Mouse (Mus musculus) MEL (cell line): ENCODE results near the gene Pan2. TPM values are rescaled to one million over a fixed set of nuclear protein-coding genes. Genes with fewer than 3 reads are reported as not detected.
A peak's percentile ranks its signal among the peaks of the same experiment; 100 is the strongest.

Source experiments
- DNase-seq: peaks from one replicate; pipeline ENCODE4 v3.0.0; 2011; ENCODE audit warnings: low read depth, low spot score
- H3K27ac ChIP-seq: 2 replicates; pipeline ENCODE4 v1.5.1; 2012; ENCODE audit warnings: low read depth, mild to moderate bottlenecking, control low read depth, low read length, moderate library complexity; ENCODE audit not compliant: control insufficient read depth
- H3K27me3 ChIP-seq, 2 experiments: fragments of 150-350 bp in 1 of 2; sonication (generic) in 1 of 2; 2 replicates each; pipeline ENCODE4 v1.6.1; 2012; ENCODE audit warnings: low read length in 2 of 2, mild to moderate bottlenecking in 2 of 2, improper control_type of control experiment in 1 of 2, moderate library complexity in 1 of 2; ENCODE audit not compliant: insufficient read depth in 2 of 2, control insufficient read depth in 1 of 2
- H3K36me3 ChIP-seq, 2 experiments: 2 replicates each; pipeline ENCODE4 v1.6.1; 2012 to 2014; ENCODE audit warnings: low read length in 2 of 2, improper control_type of control experiment in 1 of 2, inconsistent platforms in 1 of 2, mild to moderate bottlenecking in 1 of 2; ENCODE audit not compliant: insufficient read depth in 2 of 2, control insufficient read depth in 1 of 2
- H3K4me1 ChIP-seq, 2 experiments: fragments of 150-350 bp in 1 of 2; sonication (generic) in 1 of 2; 2 replicates each; pipeline ENCODE4 v1.6.1; 2012; ENCODE audit warnings: low read length in 2 of 2, improper control_type of control experiment in 1 of 2, mild to moderate bottlenecking in 1 of 2; ENCODE audit not compliant: insufficient read depth in 2 of 2, control insufficient read depth in 1 of 2
- H3K4me3 ChIP-seq, 2 experiments: fragments of 150-350 bp in 1 of 2; sonication (generic) in 1 of 2; 2 replicates each; pipeline ENCODE4 v1.5.1; 2012; ENCODE audit warnings: low read depth in 2 of 2, low read length in 2 of 2, mild to moderate bottlenecking in 2 of 2, moderate library complexity in 2 of 2, control low read depth in 1 of 2, improper control_type of control experiment in 1 of 2; ENCODE audit not compliant: control insufficient read depth in 1 of 2, insufficient read depth in 1 of 2
- H3K79me2 ChIP-seq: 2 replicates; pipeline ENCODE4 v1.6.1; 2012; ENCODE audit warnings: mild to moderate bottlenecking, low read length, moderate library complexity; ENCODE audit not compliant: control insufficient read depth, poor library complexity, insufficient read depth
- H3K9ac ChIP-seq: 2 replicates; pipeline ENCODE4 v1.6.1; 2012; ENCODE audit warnings: low read depth, mild to moderate bottlenecking, control low read depth, low read length, moderate library complexity; ENCODE audit not compliant: control insufficient read depth, poor library complexity, severe bottlenecking
- H3K9me3 ChIP-seq: fragments of 150-350 bp; sonication (generic); replicated peaks from 2 replicates; pipeline ENCODE4 v1.6.1; 2012; ENCODE audit warnings: mild to moderate bottlenecking, low read length, improper control_type of control experiment, moderate library complexity; ENCODE audit not compliant: insufficient read depth
- CHD1 ChIP-seq: IDR thresholded peaks from 2 replicates; pipeline ENCODE4 v1.6.1; 2012; ENCODE audit warnings: low read depth, mild to moderate bottlenecking, inconsistent platforms, low read length, improper control_type of control experiment
- CHD2 ChIP-seq: IDR thresholded peaks from 2 replicates; pipeline ENCODE4 v1.6.1; 2011; ENCODE audit warnings: low read length, improper control_type of control experiment
- E2F4 ChIP-seq: IDR thresholded peaks from 2 replicates; pipeline ENCODE4 v1.6.1; 2011; ENCODE audit warnings: low read depth, low read length, improper control_type of control experiment, borderline replicate concordance
- ELF1 ChIP-seq: IDR thresholded peaks from 2 replicates; pipeline ENCODE4 v1.6.1; 2014; ENCODE audit warnings: low read depth, mild to moderate bottlenecking, inconsistent platforms, low read length, improper control_type of control experiment, moderate library complexity
- EP300 ChIP-seq, 2 experiments: IDR thresholded peaks; 2 replicates each; pipeline ENCODE4 v1.6.1; 2011; ENCODE audit warnings: improper control_type of control experiment in 2 of 2, low read length in 2 of 2, low read depth in 1 of 2, mild to moderate bottlenecking in 1 of 2
- ETS1 ChIP-seq: IDR thresholded peaks from 2 replicates; pipeline ENCODE4 v1.6.1; 2012; ENCODE audit warnings: low read depth, mild to moderate bottlenecking, inconsistent platforms, low read length, improper control_type of control experiment, moderate library complexity
- GATA1 ChIP-seq: IDR thresholded peaks from 2 replicates; pipeline ENCODE4 v1.6.1; 2011; ENCODE audit warnings: low read depth, low read length, improper control_type of control experiment
- HCFC1 ChIP-seq: IDR thresholded peaks from 2 replicates; pipeline ENCODE4 v1.6.1; 2012; ENCODE audit warnings: low read depth, mild to moderate bottlenecking, inconsistent platforms, low read length, improper control_type of control experiment, moderate library complexity
- JUND ChIP-seq: IDR thresholded peaks from 2 replicates; pipeline ENCODE4 v1.6.1; 2011; ENCODE audit warnings: low read depth, mild to moderate bottlenecking, improper control_type of control experiment, low read length
- KAT2A ChIP-seq: conservative IDR thresholded peaks from 2 replicates; pipeline ENCODE4 v1.6.1; 2012; ENCODE audit warnings: low read depth, low read length, improper control_type of control experiment, inconsistent platforms
- MAFK ChIP-seq: IDR thresholded peaks from 2 replicates; pipeline ENCODE4 v1.6.1; 2011; ENCODE audit warnings: low read depth, mild to moderate bottlenecking, low read length, improper control_type of control experiment, borderline replicate concordance
- MAX ChIP-seq: IDR thresholded peaks from 2 replicates; pipeline ENCODE4 v1.6.1; 2011; ENCODE audit warnings: low read length, improper control_type of control experiment
- MAZ ChIP-seq: IDR thresholded peaks from 2 replicates; pipeline ENCODE4 v1.6.1; 2012; ENCODE audit warnings: low read depth, mild to moderate bottlenecking, inconsistent platforms, low read length, improper control_type of control experiment
- MEF2A ChIP-seq: IDR thresholded peaks from 2 replicates; pipeline ENCODE4 v1.6.1; 2014; ENCODE audit warnings: low read depth, mild to moderate bottlenecking, inconsistent platforms, low read length, improper control_type of control experiment; ENCODE audit not compliant: poor library complexity, insufficient replicate concordance, severe bottlenecking; ENCODE audit errors: extremely low read depth
- MYB ChIP-seq: IDR thresholded peaks from 2 replicates; pipeline ENCODE4 v1.6.1; 2011; ENCODE audit warnings: mild to moderate bottlenecking, low read depth, low read length, improper control_type of control experiment
- MYC ChIP-seq: IDR thresholded peaks from 2 replicates; pipeline ENCODE4 v1.6.1; 2011; ENCODE audit warnings: low read depth, mild to moderate bottlenecking, low read length, improper control_type of control experiment, moderate library complexity
- NELFE ChIP-seq: IDR thresholded peaks from 2 replicates; pipeline ENCODE4 v1.6.1; 2011; ENCODE audit warnings: low read depth, low read length, improper control_type of control experiment
- NRF1 ChIP-seq: IDR thresholded peaks from 2 replicates; pipeline ENCODE4 v1.6.1; 2014; ENCODE audit warnings: low read depth, mild to moderate bottlenecking, inconsistent platforms, low read length, improper control_type of control experiment, moderate library complexity; ENCODE audit not compliant: poor library complexity, insufficient read depth, severe bottlenecking
- POLR2A ChIP-seq, 2 experiments: IDR thresholded peaks; 2 replicates each; pipeline ENCODE4 v1.6.1; 2011 to 2012; ENCODE audit warnings: low read length in 2 of 2, mild to moderate bottlenecking in 2 of 2, control low read depth in 1 of 2, improper control_type of control experiment in 1 of 2, low read depth in 1 of 2, moderate library complexity in 1 of 2; ENCODE audit not compliant: control insufficient read depth in 1 of 2, insufficient read depth in 1 of 2, poor library complexity in 1 of 2
- POLR2AphosphoS5 ChIP-seq: IDR thresholded peaks from 2 replicates; pipeline ENCODE4 v1.6.1; 2012; ENCODE audit warnings: low read depth, borderline replicate concordance, mild to moderate bottlenecking, inconsistent platforms, low read length, moderate library complexity, mixed read lengths
- RAD21 ChIP-seq: IDR thresholded peaks from 2 replicates; pipeline ENCODE4 v1.6.1; 2011; ENCODE audit warnings: mild to moderate bottlenecking, low read depth, low read length, improper control_type of control experiment
- RCOR1 ChIP-seq: IDR thresholded peaks from 2 replicates; pipeline ENCODE4 v1.6.1; 2012; ENCODE audit warnings: low read depth, mild to moderate bottlenecking, inconsistent platforms, low read length, improper control_type of control experiment
- SIN3A ChIP-seq: IDR thresholded peaks from 2 replicates; pipeline ENCODE4 v1.6.1; 2012; ENCODE audit warnings: low read length, improper control_type of control experiment, inconsistent platforms
- SMC3 ChIP-seq: IDR thresholded peaks from 2 replicates; pipeline ENCODE4 v1.6.1; 2011; ENCODE audit warnings: low read depth, low read length, improper control_type of control experiment
- TAL1 ChIP-seq: IDR thresholded peaks from 2 replicates; pipeline ENCODE4 v1.6.1; 2012; ENCODE audit warnings: mild to moderate bottlenecking, inconsistent platforms, low read length, moderate library complexity, mixed read lengths
- TCF12 ChIP-seq: IDR thresholded peaks from 2 replicates; pipeline ENCODE4 v1.6.1; 2014; ENCODE audit warnings: low read depth, mild to moderate bottlenecking, inconsistent platforms, low read length, improper control_type of control experiment, moderate library complexity
- USF1 ChIP-seq: IDR thresholded peaks from 2 replicates; pipeline ENCODE4 v1.6.1; 2014; ENCODE audit warnings: low read depth, mild to moderate bottlenecking, inconsistent platforms, low read length, improper control_type of control experiment, moderate library complexity
- USF2 ChIP-seq, 2 experiments: IDR thresholded peaks; 2 replicates each; pipeline ENCODE4 v1.6.1; 2011 to 2012; ENCODE audit warnings: improper control_type of control experiment in 2 of 2, low read length in 2 of 2, borderline replicate concordance in 1 of 2, inconsistent platforms in 1 of 2, low read depth in 1 of 2, mild to moderate bottlenecking in 1 of 2; ENCODE audit not compliant: insufficient read depth in 1 of 2
- ZC3H11A ChIP-seq: IDR thresholded peaks from 2 replicates; pipeline ENCODE4 v1.6.1; 2012; ENCODE audit warnings: low read depth, mild to moderate bottlenecking, inconsistent platforms, low read length, improper control_type of control experiment
- ZKSCAN1 ChIP-seq: IDR thresholded peaks from 2 replicates; pipeline ENCODE4 v1.6.1; 2012; ENCODE audit warnings: low read depth, mild to moderate bottlenecking, inconsistent platforms, low read length, improper control_type of control experiment, moderate library complexity
- ZMIZ1 ChIP-seq: IDR thresholded peaks from 2 replicates; pipeline ENCODE4 v1.6.1; 2012; ENCODE audit warnings: low read depth, mild to moderate bottlenecking, inconsistent platforms, low read length, improper control_type of control experiment, moderate library complexity
- ZNF384 ChIP-seq: IDR thresholded peaks from 2 replicates; pipeline ENCODE4 v1.6.1; 2012; ENCODE audit warnings: low read depth, mild to moderate bottlenecking, inconsistent platforms, low read length, improper control_type of control experiment
- polyA plus RNA-seq, 2 experiments: library from polyadenylated mRNA; stranded (reverse) in 1 of 2; unstranded in 1 of 2; fragments of >175 nt in 1 of 2; fragments of >200 nt in 1 of 2; gene quantifications; 2 replicates each; pipeline versions ENCODE4 v1.2.1 to v1.2.4; 2012; ENCODE audit warnings: low replicate concordance in 2 of 2, low read depth in 1 of 2; ENCODE audit not compliant: insufficient read length in 2 of 2, insufficient read depth in 1 of 2, missing spikeins in 1 of 2
- total RNA-seq: library from RNA; depleted of rRNA; stranded (reverse); fragments of 300-350 nt; gene quantifications from 2 replicates; pipeline ENCODE4 v1.2.3, GENCODE M21; 2012

Gene Pan2
- total and polyA plus RNA-seq, 3 experiments: 6.8 to 28.6 TPM; not detected in 1

DNA sequence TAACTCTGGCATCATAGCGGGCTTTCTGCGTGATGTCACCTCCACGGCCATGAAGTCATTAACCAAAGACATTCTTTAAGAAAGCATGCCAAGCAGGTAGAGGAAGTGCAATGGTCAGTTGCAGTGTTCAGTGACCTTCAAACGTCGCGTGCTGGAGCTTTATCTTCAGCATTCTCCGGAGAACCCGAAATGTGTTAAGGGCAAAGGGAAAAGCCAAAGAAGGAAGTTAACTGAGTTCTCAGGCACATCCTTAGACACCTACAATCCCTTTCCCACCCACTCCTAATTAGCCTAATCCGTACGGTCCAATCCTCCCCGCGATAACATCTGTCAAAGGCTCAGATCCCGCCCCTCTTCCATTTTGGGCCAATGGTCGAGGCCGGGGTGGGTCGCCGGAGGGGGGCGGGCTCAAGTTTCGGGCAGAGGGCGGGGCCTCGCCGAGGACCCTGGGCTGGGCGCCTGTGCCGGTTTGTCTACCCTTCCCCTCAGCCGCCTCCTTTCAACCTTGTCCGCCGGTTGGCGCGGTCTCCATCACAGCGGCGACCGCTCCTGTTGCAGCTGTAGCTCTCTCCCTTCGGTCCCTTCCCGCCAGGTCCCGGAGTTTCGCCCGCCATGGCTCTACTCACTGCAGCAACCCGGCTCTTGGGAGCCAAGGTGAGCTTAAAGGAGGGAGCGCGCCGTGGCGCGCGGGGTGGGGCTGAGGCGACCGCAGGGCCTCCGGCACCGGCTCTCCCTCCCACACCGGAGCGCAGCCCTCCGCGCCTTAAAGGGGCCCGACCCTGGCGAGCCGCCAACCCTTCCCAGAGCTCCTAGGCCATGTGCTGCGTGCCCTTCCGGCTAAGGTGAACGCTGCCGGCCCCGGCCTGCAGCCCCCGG is 34.4 kb downstream of the Pan2 start, which contains the start of gene Cs (continued):
- TF ChIP-seq CHD2 (no peak), ZKSCAN1 (no peak), GATA1 (peak; percentile 74), RCOR1 (no peak), ZMIZ1 (peak; percentile 66; the same call in 1 of the 2 replicates), POLR2AphosphoS5 (no peak), MAZ (peak; percentile 63; the same call in 1 of the 2 replicates), EP300 (IDR thresholded peaks at IDR 0.05; ENCODE audit: low read depth in 1 of 2, low read length in 2 of 2) (0 out of 4 replicates have a peak, but pooled peaks of 1 of the 2 experiments have one; percentile 12)
- TF ChIP-seq, all 39 proteins: peak for 18

DNA sequence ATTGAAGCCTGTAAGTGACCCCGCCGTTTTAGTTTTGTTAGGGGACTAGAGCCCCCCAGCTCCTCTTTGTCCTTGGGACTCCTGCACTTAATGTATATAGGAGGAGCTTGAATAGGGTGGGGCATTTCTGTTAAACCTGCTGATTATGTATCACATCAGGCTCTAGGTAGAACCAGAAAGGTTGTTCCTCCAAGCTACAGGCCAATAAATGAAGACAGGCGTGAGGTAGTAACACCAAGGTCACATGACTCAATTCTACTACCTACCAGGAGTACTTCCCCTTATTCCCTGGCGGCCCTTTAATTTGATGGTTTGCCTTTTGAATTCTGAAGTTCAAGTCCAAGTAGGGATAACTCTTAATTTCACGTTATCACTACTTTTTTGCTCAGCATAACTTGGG is 35.3 kb downstream of the Pan2 start:
- Histone ChIP-seq H3K4me1 (peaks cover 28 to 45% of the 10 kb centered on the region in 2 experiments), H3K4me3 (peak overlapping the region; percentile 85 to 90), H3K9ac (peak overlapping the region; percentile 89), H3K9me3 (no peaks in the 10 kb centered on the region), H3K36me3 (peaks cover 8 to 66% of the 10 kb centered on the region in 2 experiments), H3K27ac (peak overlapping the region; percentile 93), H3K79me2 (peaks cover 53% of the 10 kb centered on the region), H3K27me3 (no peaks in the 10 kb centered on the region)
- DNase-seq: peak; percentile 87
- peak in 1 of 2 experiments; percentile 24; a peak in 1 of 4 replicates for TF ChIP-seq EP300 (IDR thresholded peaks at IDR 0.05; ENCODE audit: low read depth in 1 of 2, low read length in 2 of 2)
- TF ChIP-seq ZMIZ1: no peak
- TF ChIP-seq MAFK: no peak
- TF ChIP-seq HCFC1: peak; percentile 56
- no peak for TF ChIP-seq MYC
- TF ChIP-seq USF1: peak; percentile 95
- no peak for TF ChIP-seq RAD21
- no peak for TF ChIP-seq ZKSCAN1
- TF ChIP-seq NRF1: no peak
- TF ChIP-seq RCOR1: no peak
- TF ChIP-seq POLR2A (IDR thresholded peaks at IDR 0.05; ENCODE audit: control insufficient read depth in 1 of 2, insufficient read depth in 1 of 2, low read depth in 1 of 2, low read length in 2 of 2, poor library complexity in 1 of 2): peak in 1 of 2 experiments; percentile 4; a peak in 1 of 4 replicates
- no peak for TF ChIP-seq MEF2A
- TF ChIP-seq JUND: no peak
- TF ChIP-seq ELF1: no peak
- TF ChIP-seq ZC3H11A: no peak
- TF ChIP-seq CHD1: no peak
- TF ChIP-seq POLR2AphosphoS5: no peak
- peak; percentile 92 for TF ChIP-seq MAX
- peak; percentile 82 for TF ChIP-seq SIN3A
- no peak for TF ChIP-seq MYB
- peak; percentile 31 to 84; a peak in 3 of 4 replicates for TF ChIP-seq USF2 (IDR thresholded peaks at IDR 0.05; ENCODE audit: borderline replicate concordance in 1 of 2, insufficient read depth in 1 of 2, low read depth in 1 of 2, low read length in 2 of 2)
- peak; percentile 49 for TF ChIP-seq ETS1
- no peak; the same call in 1 of the 2 replicates for TF ChIP-seq KAT2A
- peak; percentile 44 for TF ChIP-seq NELFE
- peak; percentile 35; the same call in 1 of the 2 replicates for TF ChIP-seq E2F4
- TF ChIP-seq SMC3: no peak
- no peak for TF ChIP-seq TCF12
- TF ChIP-seq ZNF384: no peak
- TF ChIP-seq TAL1: no peak
